Mouse (Mus musculus) embryonic facial prominence, embryonic 12.5 days (tissue): ENCODE results near the gene Stt3a. TPM values are rescaled to one million over a fixed set of nuclear protein-coding genes. Genes with fewer than 3 reads are reported as not detected.
A peak's percentile ranks its signal among the peaks of the same experiment; 100 is the strongest.

Experiments used
- ATAC-seq: fragments of 200-750 bp; cut with Nextera tagmentation; 2 replicates; pipeline ENCODE4 v1.8.0; 2017; ENCODE audit not compliant: insufficient number of reproducible peaks, insufficient read depth, low FRiP score, low TSS enrichment
- H3K27ac ChIP-seq: fragments of 300-500 bp; sonication (generic); 2 replicates; pipeline ENCODE4 v1.5.1; 2016; ENCODE audit warnings: mild to moderate bottlenecking
- H3K27me3 ChIP-seq: fragments of 300-500 bp; sonication (generic); 2 replicates; pipeline ENCODE4 v1.6.1; 2016; ENCODE audit warnings: mild to moderate bottlenecking, moderate library complexity
- H3K36me3 ChIP-seq: fragments of 300-500 bp; sonication (generic); 2 replicates; pipeline ENCODE4 v1.6.1; 2016; ENCODE audit warnings: mild to moderate bottlenecking
- H3K4me1 ChIP-seq: fragments of 300-500 bp; sonication (generic); 2 replicates; pipeline ENCODE4 v1.6.1; 2016
- H3K4me2 ChIP-seq: fragments of 300-500 bp; sonication (generic); replicated peaks from 2 replicates; pipeline ENCODE4 v1.6.1; 2016; ENCODE audit warnings: mild to moderate bottlenecking, moderate library complexity
- H3K4me3 ChIP-seq: fragments of 300-500 bp; sonication (generic); 2 replicates; pipeline ENCODE4 v1.5.1; 2016; ENCODE audit warnings: mild to moderate bottlenecking
- H3K9ac ChIP-seq: fragments of 300-500 bp; sonication (generic); 2 replicates; pipeline ENCODE4 v1.6.1; 2016; ENCODE audit warnings: mild to moderate bottlenecking, moderate library complexity
- H3K9me3 ChIP-seq: fragments of 300-500 bp; sonication (generic); 2 replicates; pipeline ENCODE4 v1.6.1; 2016; ENCODE audit warnings: mild to moderate bottlenecking, moderate library complexity
- WGBS: fragments of 180-500 bp; shearing (Covaris S2); methylation state at CpG from one replicate; pipeline ENCODE4 v1.1.7; 2016; 5-methylcytosine and 5-hydroxymethylcytosine counted together
- polyA plus RNA-seq: library from polyadenylated mRNA; unstranded; fragments of >200 nt; fragmentation: Nextera tagmentation; extraction: Ambion mirVana; gene quantifications from 2 replicates; pipeline ENCODE4 v1.2.1, GENCODE M21; 2016

Stt3a gene
- 230 and 245 TPM in 2 replicates for polyA plus RNA-seq

DNA sequence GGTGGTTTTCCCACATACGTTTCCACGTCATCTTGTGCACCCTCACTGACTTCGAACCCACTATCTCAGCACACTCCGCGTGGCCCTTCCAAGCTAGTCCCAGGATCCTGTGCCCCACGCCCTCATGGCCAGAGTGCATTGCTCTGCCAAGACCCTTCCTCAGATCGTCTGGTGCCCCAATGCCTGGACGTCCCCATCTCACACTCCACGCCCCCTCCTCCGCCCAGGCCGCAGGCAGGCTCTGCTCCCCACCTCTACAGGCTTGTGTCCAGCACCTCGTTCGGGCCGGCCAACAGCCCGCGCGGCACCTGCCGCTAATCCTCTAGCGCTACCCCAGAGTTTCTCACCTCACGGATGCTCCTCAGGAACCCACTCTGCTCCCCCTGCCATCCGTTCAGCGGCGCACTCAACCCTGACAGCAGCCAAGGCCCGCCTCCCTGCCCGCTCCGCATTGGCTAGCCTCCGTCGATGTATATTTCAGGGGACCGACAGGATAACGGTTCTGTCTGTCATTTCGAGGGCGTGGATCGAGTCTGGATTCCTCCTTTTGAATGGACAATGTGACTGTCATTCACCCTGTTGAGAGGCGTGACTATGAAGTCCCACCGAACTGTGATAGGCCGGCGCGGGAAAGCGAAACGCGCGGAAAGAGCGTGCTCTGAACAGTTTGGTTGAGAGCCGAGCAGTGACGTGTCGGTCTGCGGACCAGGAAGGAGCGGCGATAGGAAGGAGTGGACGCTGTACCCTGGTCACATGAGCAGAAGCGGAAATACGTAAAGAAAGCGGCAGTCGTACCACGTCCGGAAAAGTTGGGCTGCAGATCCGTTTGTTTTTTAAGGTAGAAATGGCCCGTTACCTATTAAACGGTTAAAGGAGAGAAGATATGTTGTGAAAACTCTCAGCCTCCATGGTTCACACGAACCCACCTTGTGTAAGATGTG lies at the start of gene Stt3a:
Gene Stt3a (minus strand): TSS at position 477 of the 941 bp plus-strand sequence.
- under 1% methylated on average over 60 of the region's 60 CpGs for WGBS
- Histone ChIP-seq H3K9ac (peak within 1 kb of the TSS; percentile 74), H3K27me3 (no peaks in the 10 kb centered on the region), H3K4me2 (peak within 1 kb of the TSS; percentile 81), H3K4me3 (peak within 1 kb of the TSS; percentile 97), H3K4me1 (peaks cover 13% of the 10 kb centered on the region), H3K27ac (peak within 1 kb of the TSS; percentile 88), H3K36me3 (peaks cover 19% of the 10 kb centered on the region), H3K9me3 (no peaks in the 10 kb centered on the region)
- peak; percentile 100 for ATAC-seq

DNA sequence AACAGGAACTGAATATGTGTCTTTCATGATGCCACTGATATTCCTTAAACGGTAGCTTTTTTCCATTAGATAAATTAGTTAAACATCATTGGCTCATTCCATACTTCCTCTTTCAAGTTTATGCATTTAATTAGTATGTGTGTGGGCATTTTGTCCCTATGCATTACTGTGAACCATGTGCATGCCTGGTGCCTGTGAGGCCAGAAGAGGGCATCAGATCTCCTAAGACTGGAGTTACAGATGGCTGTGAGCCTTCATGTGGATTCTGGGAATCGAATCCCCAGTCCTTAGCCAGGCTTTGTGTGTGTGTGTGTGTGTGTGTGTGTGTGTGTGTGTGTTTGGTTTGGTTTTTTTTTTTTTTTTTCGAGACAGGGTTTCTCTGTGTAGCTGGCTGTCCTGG lies 47.0 kb upstream of the Stt3a start:
- no peak for ATAC-seq
- WGBS, result 78% methylated on average over 2 of the region's 3 CpGs
- H3K9ac ChIP-seq, result no peak overlapping the region
- H3K4me2 ChIP-seq, result no peak overlapping the region
- H3K4me3 ChIP-seq, result no peak overlapping the region
- H3K4me1 ChIP-seq, result no peaks in the 10 kb centered on the region
- H3K27me3 ChIP-seq, result no peaks in the 10 kb centered on the region
- no peaks in the 10 kb centered on the region for H3K9me3 ChIP-seq
- H3K36me3 ChIP-seq, result no peaks in the 10 kb centered on the region
- H3K27ac ChIP-seq, result no peak overlapping the region

DNA sequence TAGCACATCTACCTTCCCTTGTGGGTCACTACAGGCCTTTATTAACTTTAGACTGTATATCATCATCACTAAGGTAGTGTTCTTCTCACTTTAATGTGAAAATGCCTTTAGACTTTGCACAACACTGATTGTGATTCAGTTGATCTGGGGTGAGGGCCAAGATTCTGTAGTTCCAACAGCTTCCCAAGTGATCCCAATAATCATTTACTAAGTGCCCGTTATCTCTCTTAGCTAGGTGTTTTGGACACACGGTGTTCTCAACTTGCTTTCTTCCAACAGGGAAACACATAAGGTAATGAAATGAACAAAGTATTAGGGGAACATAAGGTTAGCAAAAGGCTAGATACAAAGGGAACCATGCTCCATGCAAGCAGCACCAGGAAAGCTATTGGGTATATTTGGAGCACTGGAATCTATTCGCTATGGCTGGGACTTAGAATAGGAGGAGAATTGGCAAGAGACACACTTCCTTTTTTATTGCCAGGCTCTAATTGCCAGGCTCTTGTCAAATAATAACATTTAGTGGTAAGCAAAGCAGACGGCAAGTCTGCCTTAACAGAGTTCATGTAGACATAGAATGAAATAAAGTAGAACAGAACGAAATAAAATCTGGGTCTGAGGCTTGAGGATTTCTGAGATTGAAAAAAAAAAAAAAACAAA lies 40.8 kb upstream of the Stt3a start:
- no peak overlapping the region for H3K4me3 ChIP-seq
- no peak overlapping the region for H3K9ac ChIP-seq
- H3K27ac ChIP-seq, result no peak overlapping the region
- no peaks in the 10 kb centered on the region for H3K36me3 ChIP-seq
- no peaks in the 10 kb centered on the region for H3K27me3 ChIP-seq
- no peak overlapping the region for H3K4me2 ChIP-seq
- 83% methylated on average over 5 of the region's 5 CpGs for WGBS
- ATAC-seq, result no peak
- H3K4me1 ChIP-seq, result no peaks in the 10 kb centered on the region
- no peaks in the 10 kb centered on the region for H3K9me3 ChIP-seq

- 78% methylated on average over 3 of the region's 3 CpGs for WGBS
- Histone ChIP-seq H3K9ac (no peak overlapping the region), H3K4me1 (no peaks in the 10 kb centered on the region), H3K9me3 (no peaks in the 10 kb centered on the region), H3K27ac (no peak overlapping the region), H3K36me3 (no peaks in the 10 kb centered on the region), H3K4me3 (no peak overlapping the region), H3K4me2 (no peak overlapping the region), H3K27me3 (no peaks in the 10 kb centered on the region)
- ATAC-seq, result no peak
Measured at GRCm38 (mm10) chr9:36805256-36805975, 37.9 kb upstream of the Stt3a start.

DNA sequence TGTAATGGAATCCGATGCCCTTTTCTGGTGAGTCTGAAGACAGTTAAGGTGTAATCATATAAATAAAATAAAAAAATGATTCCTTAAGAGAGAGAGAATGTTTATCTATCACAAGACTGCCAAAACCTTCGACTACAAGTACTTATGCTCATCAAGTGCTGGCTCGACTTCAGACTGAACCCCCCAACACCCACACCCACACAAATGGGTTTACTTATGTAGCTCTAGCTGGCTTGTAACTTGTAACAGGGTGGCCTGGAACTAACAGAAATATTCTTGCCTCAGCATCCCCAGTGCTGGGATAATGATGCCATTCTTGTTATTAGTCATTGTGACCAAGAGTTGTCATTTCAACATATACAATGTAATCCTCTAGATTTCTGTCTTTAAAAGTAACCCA lies 36.4 kb upstream of the Stt3a start:
- no peaks in the 10 kb centered on the region for H3K27me3 ChIP-seq
- WGBS, result 82% methylated on average over 3 of the region's 3 CpGs
- H3K4me1 ChIP-seq, result no peaks in the 10 kb centered on the region
- H3K9me3 ChIP-seq, result no peaks in the 10 kb centered on the region
- no peaks in the 10 kb centered on the region for H3K36me3 ChIP-seq
- ATAC-seq, result no peak
- no peak overlapping the region for H3K27ac ChIP-seq
- no peak overlapping the region for H3K4me2 ChIP-seq
- H3K4me3 ChIP-seq, result no peak overlapping the region
- H3K9ac ChIP-seq, result no peak overlapping the region

GRCm38 (mm10) chr9:36803386-36803785 lies 35.9 kb upstream of the Stt3a start:
- Histone ChIP-seq H3K4me3 (no peak overlapping the region), H3K36me3 (no peaks in the 10 kb centered on the region), H3K27ac (no peak overlapping the region), H3K4me2 (no peak overlapping the region), H3K27me3 (no peaks in the 10 kb centered on the region), H3K9me3 (no peaks in the 10 kb centered on the region), H3K9ac (no peak overlapping the region), H3K4me1 (no peaks in the 10 kb centered on the region)
- no peak for ATAC-seq
- WGBS, result 78% methylated on average over 6 of the region's 6 CpGs

DNA sequence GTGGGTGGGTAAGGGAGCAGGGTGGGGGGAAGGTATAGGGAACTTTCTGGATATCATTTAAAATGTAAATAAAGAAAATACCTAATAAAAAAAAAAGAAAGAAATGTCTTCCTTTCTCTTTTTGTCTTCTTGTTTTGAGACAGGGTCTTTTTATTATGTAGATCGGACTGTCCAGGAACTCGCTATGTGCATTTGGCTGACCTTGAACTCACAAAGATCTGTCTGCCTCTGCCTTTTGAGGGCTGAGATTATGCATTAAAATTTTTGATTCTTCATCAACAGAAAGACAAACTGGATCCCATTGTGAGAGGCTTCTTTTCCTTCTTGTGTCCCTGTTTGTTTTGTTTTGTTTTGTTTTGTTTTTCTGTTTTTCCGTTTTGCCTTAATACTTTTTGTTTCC lies 35.5 kb upstream of the Stt3a start:
- Histone ChIP-seq H3K4me2 (no peak overlapping the region), H3K36me3 (no peaks in the 10 kb centered on the region), H3K4me1 (no peaks in the 10 kb centered on the region), H3K27me3 (no peaks in the 10 kb centered on the region), H3K9me3 (no peaks in the 10 kb centered on the region), H3K4me3 (no peak overlapping the region), H3K9ac (no peak overlapping the region), H3K27ac (no peak overlapping the region)
- 87% methylated on average over 3 of the region's 3 CpGs for WGBS
- ATAC-seq, result no peak

- Histone ChIP-seq H3K4me2 (no peak overlapping the region), H3K4me1 (no peaks in the 10 kb centered on the region), H3K27ac (no peak overlapping the region), H3K9me3 (no peaks in the 10 kb centered on the region), H3K9ac (no peak overlapping the region), H3K27me3 (no peaks in the 10 kb centered on the region), H3K36me3 (no peaks in the 10 kb centered on the region), H3K4me3 (no peak overlapping the region)
- ATAC-seq, result no peak
- 82% methylated on average over 2 of the region's 2 CpGs for WGBS
Measured at GRCm38 (mm10) chr9:36801961-36802360, 34.5 kb upstream of the Stt3a start.

DNA sequence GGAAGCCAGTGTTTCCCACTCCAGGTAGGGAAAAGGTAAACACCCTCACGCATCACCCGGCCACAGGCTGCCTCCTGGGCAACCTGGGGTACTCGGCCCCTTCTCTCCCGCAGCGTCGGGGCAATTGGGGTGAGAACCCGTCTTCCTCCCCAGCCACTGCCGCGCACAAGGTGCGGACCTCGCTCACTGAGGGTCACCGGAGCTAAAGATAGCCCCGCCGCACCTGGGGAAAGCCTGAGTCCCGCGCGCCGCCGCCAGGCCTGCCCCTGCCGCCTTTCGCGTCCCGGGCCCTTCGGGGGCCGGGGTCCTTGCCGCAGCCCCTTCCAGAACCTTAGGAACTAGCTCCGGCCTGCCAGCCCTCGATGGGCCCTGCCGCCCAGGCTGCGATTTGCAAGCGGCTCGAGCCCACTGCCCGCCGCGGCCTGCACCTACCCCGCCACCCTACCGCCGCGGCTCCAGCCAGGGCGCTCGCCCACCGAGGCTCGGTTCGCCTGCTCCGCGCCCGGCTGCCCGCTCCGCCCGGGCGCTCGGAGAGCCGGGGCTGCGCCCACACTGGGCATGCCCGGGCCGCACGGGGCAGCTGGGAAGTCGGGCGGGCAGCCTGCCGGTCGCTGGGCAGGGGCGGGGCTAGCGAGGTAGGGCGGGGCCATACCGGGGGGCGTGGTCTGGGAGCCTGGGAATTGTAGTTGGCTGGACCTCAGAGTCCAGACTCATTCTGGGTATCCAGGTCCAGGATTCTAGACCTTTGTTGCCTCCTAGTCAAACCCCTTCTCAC lies 29.5 kb upstream of the Stt3a start, which contains the start of gene Ei24:
Gene Ei24 (minus strand): TSS at position 613 of the 775 bp plus-strand sequence.
- under 1% methylated on average over 63 of the region's 66 CpGs for WGBS
- Histone ChIP-seq H3K36me3 (peaks cover 7% of the 10 kb centered on the region), H3K27ac (peak within 1 kb of the TSS; percentile 78; the same call in 1 of the 2 replicates)

DNA sequence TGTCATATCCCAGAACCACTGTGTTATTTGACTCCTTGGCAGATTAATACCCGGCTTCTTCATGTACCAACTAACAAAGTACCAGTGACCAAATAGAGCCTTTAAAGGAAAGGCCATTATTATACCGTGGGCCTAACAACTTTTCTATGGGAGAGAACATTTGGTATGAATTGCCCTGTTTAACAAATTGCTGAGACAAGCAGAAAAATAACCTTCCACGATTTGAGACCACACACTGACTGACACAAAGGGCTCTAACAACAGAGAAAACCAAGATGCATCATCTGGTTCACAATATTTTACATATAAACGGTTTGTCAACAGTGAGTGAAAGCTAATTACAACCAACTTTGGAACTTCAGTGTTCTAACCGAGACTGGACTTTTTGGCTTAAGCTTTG lies 28.7 kb upstream of the Stt3a start:
- Histone ChIP-seq H3K27me3 (no peaks in the 10 kb centered on the region), H3K4me2 (peak overlapping the region; percentile 79), H3K4me1 (peaks cover 7% of the 10 kb centered on the region; the same call in 1 of the 2 replicates), H3K4me3 (peak overlapping the region; percentile 89), H3K9me3 (no peaks in the 10 kb centered on the region), H3K36me3 (peaks cover 14% of the 10 kb centered on the region), H3K9ac (peak overlapping the region; percentile 97), H3K27ac (no peak overlapping the region; the same call in 1 of the 2 replicates)
- ATAC-seq, result no peak
- WGBS, result 16% methylated on average over 5 of the region's 5 CpGs

More for the DNA sequence above, 29.5 kb upstream of the Stt3a start, which contains the start of gene Ei24:
- Histone ChIP-seq H3K4me1 (peaks cover 7% of the 10 kb centered on the region; the same call in 1 of the 2 replicates), H3K9me3 (no peaks in the 10 kb centered on the region), H3K4me2 (peak within 1 kb of the TSS; percentile 79), H3K27me3 (no peaks in the 10 kb centered on the region), H3K4me3 (peak within 1 kb of the TSS; percentile 89), H3K9ac (peak within 1 kb of the TSS; percentile 97)
- ATAC-seq, result peak; percentile 98

DNA sequence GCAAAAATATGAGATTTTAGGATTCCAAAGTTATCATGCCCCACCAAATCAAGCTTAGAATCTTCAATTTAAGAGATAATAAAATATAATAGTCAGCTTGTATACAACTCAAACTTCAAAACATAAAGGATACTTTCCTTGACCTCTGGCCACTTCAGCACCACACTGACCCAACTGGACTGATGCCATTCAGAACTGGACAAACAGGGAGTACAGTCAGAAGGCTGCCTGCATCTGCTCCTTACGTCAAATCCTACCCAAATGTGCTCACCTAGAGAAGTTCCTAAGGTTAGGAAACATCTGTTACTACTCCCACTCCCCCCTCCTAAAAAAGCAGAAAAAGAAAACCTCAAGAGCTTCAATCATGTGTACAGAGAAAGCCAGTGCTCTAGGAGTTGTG lies 28.1 kb upstream of the Stt3a start:
- Histone ChIP-seq H3K4me2 (peak overlapping the region; percentile 79), H3K4me3 (no peak overlapping the region), H3K27me3 (no peaks in the 10 kb centered on the region), H3K9ac (no peak overlapping the region), H3K9me3 (no peaks in the 10 kb centered on the region), H3K36me3 (peaks cover 21% of the 10 kb centered on the region), H3K27ac (no peak overlapping the region), H3K4me1 (peaks cover 7% of the 10 kb centered on the region; the same call in 1 of the 2 replicates)
- WGBS, result 79% methylated on average over 1 of the region's 1 CpGs
- ATAC-seq, result no peak
